Mouse (Mus musculus): ENCODE results near the gene Atp2c1.

DNA sequence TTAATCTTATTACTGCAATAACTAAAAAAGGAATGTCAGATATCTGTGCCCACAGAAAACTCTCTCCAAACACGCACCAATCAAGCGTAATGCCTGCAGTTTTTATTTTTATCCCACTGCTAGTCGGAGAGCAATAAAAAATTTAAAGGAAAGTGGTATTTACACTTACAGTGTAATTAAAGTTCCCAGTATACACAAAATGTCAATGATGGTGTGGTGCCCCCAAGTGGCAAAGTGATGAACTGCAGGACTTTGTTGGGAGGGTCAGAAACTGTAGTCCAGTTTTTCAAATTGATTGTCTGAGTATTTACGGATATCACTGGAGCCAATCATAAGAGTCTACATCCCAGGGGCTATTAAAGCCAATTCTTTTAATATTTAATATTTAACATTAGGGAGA is 137.8 kb downstream of the Atp2c1 start:
- TF ChIP-seq CTCF (conservative IDR thresholded peaks at IDR 0.05; ENCODE audit: low read length) = peak; percentile 71
- no peak for TF ChIP-seq POU5F1 (IDR thresholded peaks at IDR 0.05; ENCODE audit: borderline replicate concordance, low read length)
- TF ChIP-seq NANOG (IDR thresholded peaks at IDR 0.05; ENCODE audit: borderline replicate concordance, low read length) = no peak
